Mouse (Mus musculus): ENCODE data around the gene Arhgef33. TPM values are rescaled to one million over a fixed set of nuclear protein-coding genes. Genes with fewer than 3 reads are reported as not detected.

The Arhgef33 gene
- polyA plus RNA-seq, 1 experiment from 2014 or later, result 2.0 TPM

DNA sequence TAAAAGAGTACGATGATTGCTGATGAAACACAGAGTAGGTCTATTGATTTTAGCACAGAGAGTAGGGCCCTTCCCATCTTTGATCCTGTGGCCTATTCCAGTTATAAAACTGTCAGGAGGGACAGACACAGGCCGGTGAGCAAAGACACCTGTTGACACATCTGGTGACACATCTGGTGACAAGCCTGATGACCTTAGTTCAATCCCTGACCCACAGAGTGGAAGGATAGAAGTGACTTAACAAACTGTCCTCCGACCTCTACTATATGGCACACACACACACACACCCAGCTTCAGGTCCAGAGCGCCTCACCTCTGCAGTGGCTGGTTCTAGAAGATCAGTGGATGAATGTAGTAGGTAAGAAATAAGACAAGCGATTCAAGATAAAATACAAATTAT is 139.3 kb downstream of the Arhgef33 start:
- ATAC-seq (ENCODE audit: insufficient read depth, low FRiP score), result no peak
- Histone ChIP-seq H3K9ac (ENCODE audit: low read length) (no peak overlapping the region), H3K4me3 (replicated peaks; ENCODE audit: low read length) (no peak overlapping the region), H3K36me3 (ENCODE audit: control insufficient read depth, insufficient read depth, low read length) (peaks cover 24% of the 10 kb centered on the region; the same call in 1 of the 2 replicates), H3K27ac (ENCODE audit: low read length) (no peak overlapping the region), H3K4me1 (ENCODE audit: control insufficient read depth, insufficient read depth, low read length) (no peaks in the 10 kb centered on the region), H3K9me3 (replicated peaks; ENCODE audit: control insufficient read depth, low read length) (no peaks in the 10 kb centered on the region), H3K27me3 (ENCODE audit: control insufficient read depth, insufficient read depth, low read length) (no peaks in the 10 kb centered on the region), H3K4me2 (ENCODE audit: low read depth, low read length) (no peak overlapping the region)
- WGBS, result 86% methylated on average over 5 of the region's 5 CpGs

Other genes starting within 250 kb of the Arhgef33 start
- gene Hnrnpll, start 245.1 kb upstream of the Arhgef33 start, polyA plus RNA-seq (2015; fragmentation: Nextera tagmentation; extraction: Ambion mirVana), result 30.1 and 39.4 TPM in 2 replicates
- gene Galm, start 179.9 kb upstream of the Arhgef33 start, polyA plus RNA-seq (2015; fragmentation: Nextera tagmentation; extraction: Ambion mirVana), result 34.3 and 35.1 TPM in 2 replicates
- 461 and 480 TPM in 2 replicates for gene Srsf7, start 100.1 kb upstream of the Arhgef33 start, polyA plus RNA-seq (2015; fragmentation: Nextera tagmentation; extraction: Ambion mirVana)
- gene Ttc39d, start 99.9 kb upstream of the Arhgef33 start, polyA plus RNA-seq (2015; fragmentation: Nextera tagmentation; extraction: Ambion mirVana), result 0.10 TPM in 1 of 2 replicates, not detected in the other
- gene Gemin6, start 83.0 kb upstream of the Arhgef33 start, polyA plus RNA-seq (2015; fragmentation: Nextera tagmentation; extraction: Ambion mirVana), result 35.6 and 36.5 TPM in 2 replicates
- 18.5 and 20.8 TPM in 2 replicates for gene Morn2, start 17.2 kb upstream of the Arhgef33 start, polyA plus RNA-seq (2015; fragmentation: Nextera tagmentation; extraction: Ambion mirVana)
- gene Dhx57, start 16.9 kb upstream of the Arhgef33 start, polyA plus RNA-seq (2015; fragmentation: Nextera tagmentation; extraction: Ambion mirVana), result 14.5 and 15.6 TPM in 2 replicates
- gene Gm10190, start 66.1 kb downstream of the Arhgef33 start, polyA plus RNA-seq (2015; fragmentation: Nextera tagmentation; extraction: Ambion mirVana), result not detected in 2 replicates
- 3.3 and 3.5 TPM in 2 replicates for gene Sos1, start 173.0 kb downstream of the Arhgef33 start, polyA plus RNA-seq (2015; fragmentation: Nextera tagmentation; extraction: Ambion mirVana)

All from stomach, embryonic 16.5 days (tissue).